Mouse (Mus musculus): ENCODE results near the gene Bcl2. TPM values are rescaled to one million over a fixed set of nuclear protein-coding genes. Genes with fewer than 3 reads are reported as not detected.
A peak's percentile ranks its signal among the peaks of the same experiment; 100 is the strongest.

Bcl2 gene
- polyA plus RNA-seq, 1 experiment, result 10.7 TPM

DNA sequence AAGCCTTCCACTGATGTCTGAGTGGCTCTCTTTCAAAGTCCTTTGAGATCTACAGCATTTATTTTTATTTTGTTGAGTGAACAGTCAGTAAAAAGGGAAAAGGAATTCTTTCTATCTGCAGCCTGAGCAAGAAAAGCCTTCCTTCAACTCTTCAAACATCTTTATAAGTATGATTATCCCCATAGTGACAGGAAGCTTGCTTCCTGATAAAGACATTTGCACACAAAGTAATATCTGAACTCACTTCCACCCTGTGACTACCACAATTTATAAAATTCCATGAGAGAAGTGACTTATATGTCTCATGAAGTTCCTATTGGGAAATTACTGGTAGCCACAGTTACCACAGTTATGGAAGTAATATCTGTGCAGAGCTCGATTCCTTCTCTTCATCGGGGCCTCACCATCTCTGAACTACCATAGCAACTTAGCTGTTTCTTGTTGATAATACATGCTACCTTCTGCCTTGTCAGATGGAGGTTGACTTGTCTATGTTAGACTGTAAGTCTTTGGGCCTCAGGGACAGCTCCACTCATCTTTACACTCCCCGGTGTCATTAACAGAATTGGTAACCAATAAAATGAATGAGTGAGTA, 82.1 kb downstream of the Bcl2 start:
- no peak for TF ChIP-seq CTCF (IDR thresholded peaks at IDR 0.05; ENCODE audit: borderline replicate concordance, control insufficient read depth, extremely low read depth, insufficient read depth, low read length, poor library complexity)
- TF ChIP-seq POLR2A (IDR thresholded peaks at IDR 0.05; ENCODE audit: control insufficient read depth, extremely low read depth, insufficient read depth, low read length, poor library complexity), result no peak
- no peak for DNase-seq
- Histone ChIP-seq H3K4me1 (replicated peaks; ENCODE audit: control insufficient read depth, insufficient read depth, low read length) (peaks cover 2% of the 10 kb centered on the region; the same call in 1 of the 2 replicates), H3K36me3 (ENCODE audit: control insufficient read depth, insufficient read depth, low read length) (no peaks in the 10 kb centered on the region), H3K27ac (ENCODE audit: control insufficient read depth, insufficient read depth, low read length) (no peak overlapping the region), H3K4me3 (ENCODE audit: control insufficient read depth, insufficient read depth, low read length) (no peak overlapping the region), H3K27me3 (ENCODE audit: control insufficient read depth, insufficient read depth, low read length) (no peaks in the 10 kb centered on the region)
- WGBS, result 95% methylated on average over 3 of the region's 3 CpGs

GRCm38 (mm10) chr1:106630973-106631372, 83.1 kb downstream of the Bcl2 start:
- Histone ChIP-seq H3K4me3 (ENCODE audit: control insufficient read depth, insufficient read depth, low read length) (no peak overlapping the region), H3K4me1 (replicated peaks; ENCODE audit: control insufficient read depth, insufficient read depth, low read length) (peaks cover 2% of the 10 kb centered on the region; the same call in 1 of the 2 replicates), H3K27ac (ENCODE audit: control insufficient read depth, insufficient read depth, low read length) (no peak overlapping the region), H3K36me3 (ENCODE audit: control insufficient read depth, insufficient read depth, low read length) (no peaks in the 10 kb centered on the region), H3K27me3 (ENCODE audit: control insufficient read depth, insufficient read depth, low read length) (no peaks in the 10 kb centered on the region)
- no peak for TF ChIP-seq POLR2A (IDR thresholded peaks at IDR 0.05; ENCODE audit: control insufficient read depth, extremely low read depth, insufficient read depth, low read length, poor library complexity)
- TF ChIP-seq CTCF (IDR thresholded peaks at IDR 0.05; ENCODE audit: borderline replicate concordance, control insufficient read depth, extremely low read depth, insufficient read depth, low read length, poor library complexity), result no peak
- 90% methylated on average over 2 of the region's 2 CpGs for WGBS
- no peak for DNase-seq

DNA sequence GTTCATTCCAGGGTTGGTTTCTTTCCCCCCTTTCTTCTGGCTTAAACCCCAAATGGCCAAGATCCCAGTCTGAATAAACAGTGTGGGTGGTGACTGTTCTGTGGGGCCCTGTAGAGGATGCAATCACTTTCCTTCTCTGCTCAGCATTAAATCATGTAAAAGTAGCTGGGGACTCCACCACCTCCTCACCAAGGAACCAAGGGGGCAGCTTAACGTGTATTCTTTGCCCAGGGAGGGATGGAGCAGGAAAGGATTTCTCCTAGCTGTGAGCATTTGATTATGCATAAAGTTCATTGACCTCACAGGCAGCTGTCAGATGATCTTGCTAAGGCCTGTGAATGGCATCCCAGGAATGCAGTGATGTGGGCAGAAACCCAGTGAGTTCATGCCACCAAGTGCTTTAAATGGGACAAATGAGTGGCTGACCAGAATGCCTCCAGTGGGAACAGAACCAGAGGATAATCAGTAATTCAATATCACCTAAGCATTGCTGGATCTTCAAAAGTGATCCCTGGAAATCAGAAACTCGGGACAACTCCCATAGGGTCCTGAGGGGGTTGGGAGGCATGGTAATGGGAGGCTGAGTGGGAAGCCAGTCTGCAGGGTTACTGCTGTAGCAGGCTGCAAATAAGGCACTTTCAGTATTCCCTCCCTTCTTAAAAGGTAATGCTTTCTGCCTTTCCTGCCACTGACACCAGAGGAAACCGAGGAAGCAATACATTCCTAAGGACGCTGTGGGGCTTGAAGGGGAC, 84.0 kb downstream of the Bcl2 start:
- H3K27ac ChIP-seq (ENCODE audit: control insufficient read depth, insufficient read depth, low read length), result no peak overlapping the region
- DNase-seq, result no peak
- no peak overlapping the region for H3K4me3 ChIP-seq (ENCODE audit: control insufficient read depth, insufficient read depth, low read length)
- H3K36me3 ChIP-seq (ENCODE audit: control insufficient read depth, insufficient read depth, low read length), result no peaks in the 10 kb centered on the region
- H3K4me1 ChIP-seq (replicated peaks; ENCODE audit: control insufficient read depth, insufficient read depth, low read length), result peaks cover 2% of the 10 kb centered on the region; the same call in 1 of the 2 replicates
- TF ChIP-seq CTCF (IDR thresholded peaks at IDR 0.05; ENCODE audit: borderline replicate concordance, control insufficient read depth, extremely low read depth, insufficient read depth, low read length, poor library complexity) (no peak), POLR2A (IDR thresholded peaks at IDR 0.05; ENCODE audit: control insufficient read depth, extremely low read depth, insufficient read depth, low read length, poor library complexity) (no peak)
- 91% methylated on average over 4 of the region's 4 CpGs for WGBS
- no peaks in the 10 kb centered on the region for H3K27me3 ChIP-seq (ENCODE audit: control insufficient read depth, insufficient read depth, low read length)

DNA sequence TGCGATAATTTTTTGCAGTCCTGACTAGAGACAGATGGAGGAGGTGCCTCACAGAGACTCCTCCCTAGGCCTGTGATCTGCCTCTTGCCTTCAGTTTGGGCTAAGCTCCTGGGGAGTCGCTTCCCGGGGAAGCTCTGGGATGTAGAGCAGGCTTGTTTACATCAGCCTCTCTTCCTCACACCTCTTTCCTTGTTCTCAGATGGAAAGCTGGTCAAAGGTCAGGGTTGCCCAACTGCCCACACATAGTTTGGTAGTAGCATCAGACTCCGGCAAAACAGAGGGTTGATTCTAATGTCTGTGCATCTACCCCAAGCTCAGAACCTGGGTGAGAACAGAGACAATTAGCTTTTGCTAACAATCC, 84.6 kb downstream of the Bcl2 start:
- H3K27me3 ChIP-seq (ENCODE audit: control insufficient read depth, insufficient read depth, low read length), result no peaks in the 10 kb centered on the region
- no peak for TF ChIP-seq CTCF (IDR thresholded peaks at IDR 0.05; ENCODE audit: borderline replicate concordance, control insufficient read depth, extremely low read depth, insufficient read depth, low read length, poor library complexity)
- TF ChIP-seq POLR2A (IDR thresholded peaks at IDR 0.05; ENCODE audit: control insufficient read depth, extremely low read depth, insufficient read depth, low read length, poor library complexity), result no peak
- WGBS, result 81% methylated on average over 4 of the region's 4 CpGs
- H3K27ac ChIP-seq (ENCODE audit: control insufficient read depth, insufficient read depth, low read length), result no peak overlapping the region
- H3K4me3 ChIP-seq (ENCODE audit: control insufficient read depth, insufficient read depth, low read length), result no peak overlapping the region
- H3K36me3 ChIP-seq (ENCODE audit: control insufficient read depth, insufficient read depth, low read length), result no peaks in the 10 kb centered on the region
- peaks cover 2% of the 10 kb centered on the region; the same call in 1 of the 2 replicates for H3K4me1 ChIP-seq (replicated peaks; ENCODE audit: control insufficient read depth, insufficient read depth, low read length)
- no peak for DNase-seq

DNA sequence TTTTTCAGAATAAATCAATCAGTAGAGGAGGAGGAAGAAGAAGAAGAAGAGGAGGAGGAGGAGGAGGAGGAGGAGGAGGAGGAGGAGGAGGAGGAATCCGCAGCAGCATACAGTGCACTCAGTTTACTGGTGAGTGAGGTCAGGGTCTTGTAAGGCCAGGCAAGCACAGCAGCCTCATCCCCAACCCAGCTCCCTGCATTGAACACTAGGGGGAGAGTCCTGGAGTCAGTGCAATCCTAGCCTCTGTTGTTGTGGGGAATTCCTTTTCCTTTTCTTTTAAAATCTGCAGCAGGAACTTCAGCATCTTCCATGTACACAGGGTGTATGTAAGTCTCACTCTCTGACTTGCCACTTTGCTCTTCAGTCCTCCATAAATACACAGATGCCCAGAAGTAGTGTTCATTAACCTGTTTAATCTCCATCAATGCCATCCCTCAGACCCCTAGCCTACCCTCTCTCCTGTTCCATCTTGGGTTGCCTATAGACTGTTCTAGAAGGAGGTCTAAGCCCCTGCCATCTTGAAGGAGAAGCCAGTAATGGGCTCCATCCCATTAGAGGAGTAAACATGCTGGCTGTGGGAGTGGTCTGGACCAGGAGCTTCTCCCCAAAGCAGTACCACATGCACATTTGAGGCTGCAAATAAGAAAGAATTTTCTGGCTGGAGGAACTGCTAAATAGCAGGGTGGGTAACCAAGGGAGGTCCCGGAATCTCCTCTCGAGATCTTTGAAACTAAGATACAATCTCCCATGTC, 85.2 kb downstream of the Bcl2 start:
- WGBS, result 81% methylated on average over 3 of the region's 3 CpGs
- H3K4me1 ChIP-seq (replicated peaks; ENCODE audit: control insufficient read depth, insufficient read depth, low read length), result peaks cover 2% of the 10 kb centered on the region; the same call in 1 of the 2 replicates

GRCm38 (mm10) chr1:106628279-106628678, 85.8 kb downstream of the Bcl2 start:
- DNase-seq, result no peak
- Histone ChIP-seq H3K4me1 (replicated peaks; ENCODE audit: control insufficient read depth, insufficient read depth, low read length) (peaks cover 2% of the 10 kb centered on the region; the same call in 1 of the 2 replicates), H3K27me3 (ENCODE audit: control insufficient read depth, insufficient read depth, low read length) (no peaks in the 10 kb centered on the region), H3K36me3 (ENCODE audit: control insufficient read depth, insufficient read depth, low read length) (no peaks in the 10 kb centered on the region), H3K27ac (ENCODE audit: control insufficient read depth, insufficient read depth, low read length) (no peak overlapping the region), H3K4me3 (ENCODE audit: control insufficient read depth, insufficient read depth, low read length) (no peak overlapping the region)
- no peak for TF ChIP-seq CTCF (IDR thresholded peaks at IDR 0.05; ENCODE audit: borderline replicate concordance, control insufficient read depth, extremely low read depth, insufficient read depth, low read length, poor library complexity)

More for the DNA sequence above, 85.2 kb downstream of the Bcl2 start:
- H3K4me3 ChIP-seq (ENCODE audit: control insufficient read depth, insufficient read depth, low read length), result no peak overlapping the region
- DNase-seq, result peak; percentile 9
- TF ChIP-seq CTCF (IDR thresholded peaks at IDR 0.05; ENCODE audit: borderline replicate concordance, control insufficient read depth, extremely low read depth, insufficient read depth, low read length, poor library complexity), result no peak
- no peak for TF ChIP-seq POLR2A (IDR thresholded peaks at IDR 0.05; ENCODE audit: control insufficient read depth, extremely low read depth, insufficient read depth, low read length, poor library complexity)
- H3K27me3 ChIP-seq (ENCODE audit: control insufficient read depth, insufficient read depth, low read length), result no peaks in the 10 kb centered on the region
- no peak overlapping the region for H3K27ac ChIP-seq (ENCODE audit: control insufficient read depth, insufficient read depth, low read length)
- H3K36me3 ChIP-seq (ENCODE audit: control insufficient read depth, insufficient read depth, low read length), result no peaks in the 10 kb centered on the region

Measured in thymus, adult 2 months (tissue).